Mouse (Mus musculus): ENCODE data around the gene Pax8. TPM values are rescaled to one million over a fixed set of nuclear protein-coding genes. Genes with fewer than 3 reads are reported as not detected.

Gene Pax8
- polyA plus RNA-seq, 1 experiment, result not detected

GRCm38 (mm10) chr2:24409166-24409565, 66.2 kb downstream of the Pax8 start:
- Histone ChIP-seq H3K27me3 (ENCODE audit: control insufficient read depth, insufficient read depth, insufficient read length) (peaks cover 14% of the 10 kb centered on the region), H3ac (ENCODE audit: control insufficient read depth, insufficient read length) (no peak overlapping the region), H3K79me2 (ENCODE audit: control insufficient read depth, insufficient read depth) (no peaks in the 10 kb centered on the region), H3K4me3 (no peak overlapping the region), H3K36me3 (ENCODE audit: control insufficient read depth, insufficient read depth) (no peaks in the 10 kb centered on the region), H3K4me2 (ENCODE audit: low read depth) (no peak overlapping the region)
- TF ChIP-seq CEBPB (IDR thresholded peaks at IDR 0.05; ENCODE audit: insufficient read depth, poor library complexity, severe bottlenecking), result no peak
- TF ChIP-seq MYOD1 (IDR thresholded peaks at IDR 0.05; ENCODE audit: control insufficient read depth in 1 of 3, insufficient read length in 2 of 3, low read depth in 2 of 3), result no peak
- TF ChIP-seq POLR2AphosphoS2 (IDR thresholded peaks at IDR 0.05; ENCODE audit: insufficient read length, low read depth), result no peak
- no peak for TF ChIP-seq MAX (IDR thresholded peaks at IDR 0.05; ENCODE audit: low read depth)
- no peak for TF ChIP-seq SRF (IDR thresholded peaks at IDR 0.05; ENCODE audit: control insufficient read depth, insufficient read length, low read depth)
- peak; percentile 18 for TF ChIP-seq USF1 (IDR thresholded peaks at IDR 0.05; ENCODE audit: low read depth)

DNA sequence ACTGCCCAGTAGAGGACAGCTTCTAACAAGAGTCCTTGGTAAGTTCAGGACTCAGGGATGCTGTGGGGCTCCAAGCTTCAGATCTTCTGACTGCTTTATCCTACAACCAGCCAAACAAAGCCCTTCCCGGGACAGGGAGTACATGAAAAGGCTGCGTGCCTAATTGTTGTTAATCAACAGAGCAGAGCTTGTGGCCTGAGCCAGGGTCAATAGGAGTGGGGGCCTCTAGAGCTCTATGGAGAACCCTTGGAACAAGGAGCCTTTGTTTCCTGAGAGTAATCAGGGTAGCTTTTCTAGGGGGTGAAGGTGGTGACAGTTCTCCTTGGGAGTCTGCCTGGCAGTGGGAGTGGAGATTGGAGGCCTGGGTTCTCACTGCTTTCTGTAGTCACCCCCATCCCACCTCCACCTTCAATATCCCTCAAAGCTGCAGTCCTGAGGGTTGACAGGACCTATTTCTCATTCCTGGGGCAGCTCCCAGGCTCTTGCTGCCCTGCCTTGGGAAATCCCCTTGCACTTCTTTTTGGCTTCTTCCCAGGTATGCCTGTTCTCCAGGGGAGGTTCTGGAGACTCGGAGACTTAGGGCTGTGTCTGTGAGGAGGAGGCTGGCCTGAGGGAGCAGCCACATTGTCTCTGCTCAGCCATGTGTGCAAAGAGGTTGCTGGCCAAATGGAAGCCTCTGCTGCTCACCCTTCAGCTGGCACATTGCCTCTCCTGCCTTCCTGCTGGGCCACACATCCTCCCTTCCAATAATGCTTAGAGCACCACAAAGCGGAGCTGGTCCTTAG, 67.5 kb downstream of the Pax8 start:
- Histone ChIP-seq H3K79me2 (ENCODE audit: control insufficient read depth, insufficient read depth) (no peaks in the 10 kb centered on the region), H3K4me3 (no peak overlapping the region), H3K4me2 (ENCODE audit: low read depth) (no peak overlapping the region), H3K27me3 (ENCODE audit: control insufficient read depth, insufficient read depth, insufficient read length) (peaks cover 16% of the 10 kb centered on the region), H3ac (ENCODE audit: control insufficient read depth, insufficient read length) (no peak overlapping the region), H3K36me3 (ENCODE audit: control insufficient read depth, insufficient read depth) (no peaks in the 10 kb centered on the region)
- TF ChIP-seq CEBPB (IDR thresholded peaks at IDR 0.05; ENCODE audit: insufficient read depth, poor library complexity, severe bottlenecking), result no peak
- TF ChIP-seq REST (IDR thresholded peaks at IDR 0.05; ENCODE audit: insufficient read depth, insufficient read length), result no peak
- TF ChIP-seq MYOD1 (IDR thresholded peaks at IDR 0.05; ENCODE audit: control insufficient read depth in 1 of 3, insufficient read length in 2 of 3, low read depth in 2 of 3), result no peak
- TF ChIP-seq MAX (IDR thresholded peaks at IDR 0.05; ENCODE audit: low read depth), result no peak
- TF ChIP-seq TCF3 (IDR thresholded peaks at IDR 0.05; ENCODE audit: insufficient read length, low read depth), result no peak
- no peak for TF ChIP-seq POLR2A (IDR thresholded peaks at IDR 0.05; ENCODE audit: insufficient read length, low read depth)
- TF ChIP-seq TCF12 (IDR thresholded peaks at IDR 0.05; ENCODE audit: insufficient read depth, poor library complexity, severe bottlenecking), result no peak
- TF ChIP-seq MYOG (IDR thresholded peaks at IDR 0.05; ENCODE audit: control insufficient read depth in 1 of 3, insufficient read depth in 1 of 3, insufficient read length in 2 of 3, low read depth in 2 of 3), result no peak
- TF ChIP-seq E2F4 (IDR thresholded peaks at IDR 0.05; ENCODE audit: insufficient read depth), result no peak
- TF ChIP-seq USF1 (IDR thresholded peaks at IDR 0.05; ENCODE audit: low read depth), result no peak
- no peak for TF ChIP-seq SRF (IDR thresholded peaks at IDR 0.05; ENCODE audit: control insufficient read depth, insufficient read length, low read depth)
- TF ChIP-seq POLR2AphosphoS2 (IDR thresholded peaks at IDR 0.05; ENCODE audit: insufficient read length, low read depth), result no peak

DNA sequence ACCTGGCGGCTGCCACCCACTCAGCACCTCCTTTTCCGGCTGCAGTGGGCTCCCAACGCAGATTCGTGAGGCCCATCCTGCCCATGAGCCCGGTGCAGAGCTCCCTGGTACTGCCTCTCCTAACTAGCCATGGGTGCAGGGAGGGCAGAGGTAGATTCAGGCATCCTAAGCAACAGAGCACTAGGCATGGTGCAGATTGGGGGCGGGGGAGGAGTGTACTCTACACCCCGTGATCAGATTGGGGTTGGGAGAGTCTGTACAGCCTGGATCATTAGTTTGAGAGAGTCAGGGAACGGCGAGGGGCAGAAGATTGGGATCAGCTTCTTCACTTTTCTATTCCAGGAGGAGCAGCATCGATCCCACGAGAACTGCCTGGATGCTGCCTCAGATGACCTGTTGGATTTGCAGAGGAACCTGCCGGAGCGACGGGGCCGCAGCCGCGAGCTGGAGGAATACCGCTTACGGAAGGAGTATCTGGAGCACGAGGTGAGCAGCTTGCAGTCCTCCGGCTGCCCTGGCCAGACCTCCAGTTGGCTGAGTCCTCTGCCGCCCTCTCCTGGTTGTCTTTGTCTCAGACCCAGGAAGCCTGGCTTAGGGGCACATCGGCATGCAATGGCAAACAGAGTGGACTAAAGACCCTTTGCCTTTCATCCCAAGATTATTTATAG, 69.9 kb downstream of the Pax8 start:
- Histone ChIP-seq H3K4me2 (ENCODE audit: low read depth) (peak overlapping the region; percentile 14), H3K27me3 (ENCODE audit: control insufficient read depth, insufficient read depth, insufficient read length) (peaks cover 16% of the 10 kb centered on the region), H3K4me3 (no peak overlapping the region), H3K36me3 (ENCODE audit: control insufficient read depth, insufficient read depth) (no peaks in the 10 kb centered on the region), H3ac (ENCODE audit: control insufficient read depth, insufficient read length) (no peak overlapping the region), H3K79me2 (ENCODE audit: control insufficient read depth, insufficient read depth) (no peaks in the 10 kb centered on the region)
- no peak for TF ChIP-seq E2F4 (IDR thresholded peaks at IDR 0.05; ENCODE audit: insufficient read depth)
- no peak for TF ChIP-seq MYOG (IDR thresholded peaks at IDR 0.05; ENCODE audit: control insufficient read depth in 1 of 3, insufficient read depth in 1 of 3, insufficient read length in 2 of 3, low read depth in 2 of 3)
- no peak for TF ChIP-seq REST (IDR thresholded peaks at IDR 0.05; ENCODE audit: insufficient read depth, insufficient read length)
- no peak for TF ChIP-seq POLR2AphosphoS2 (IDR thresholded peaks at IDR 0.05; ENCODE audit: insufficient read length, low read depth)
- no peak for TF ChIP-seq USF1 (IDR thresholded peaks at IDR 0.05; ENCODE audit: low read depth)
- no peak for TF ChIP-seq MYOD1 (IDR thresholded peaks at IDR 0.05; ENCODE audit: control insufficient read depth in 1 of 3, insufficient read length in 2 of 3, low read depth in 2 of 3)
- no peak for TF ChIP-seq TCF12 (IDR thresholded peaks at IDR 0.05; ENCODE audit: insufficient read depth, poor library complexity, severe bottlenecking)
- no peak for TF ChIP-seq MAX (IDR thresholded peaks at IDR 0.05; ENCODE audit: low read depth)
- TF ChIP-seq CEBPB (IDR thresholded peaks at IDR 0.05; ENCODE audit: insufficient read depth, poor library complexity, severe bottlenecking), result no peak
- TF ChIP-seq TCF3 (IDR thresholded peaks at IDR 0.05; ENCODE audit: insufficient read length, low read depth), result no peak
- TF ChIP-seq SRF (IDR thresholded peaks at IDR 0.05; ENCODE audit: control insufficient read depth, insufficient read length, low read depth), result no peak

DNA sequence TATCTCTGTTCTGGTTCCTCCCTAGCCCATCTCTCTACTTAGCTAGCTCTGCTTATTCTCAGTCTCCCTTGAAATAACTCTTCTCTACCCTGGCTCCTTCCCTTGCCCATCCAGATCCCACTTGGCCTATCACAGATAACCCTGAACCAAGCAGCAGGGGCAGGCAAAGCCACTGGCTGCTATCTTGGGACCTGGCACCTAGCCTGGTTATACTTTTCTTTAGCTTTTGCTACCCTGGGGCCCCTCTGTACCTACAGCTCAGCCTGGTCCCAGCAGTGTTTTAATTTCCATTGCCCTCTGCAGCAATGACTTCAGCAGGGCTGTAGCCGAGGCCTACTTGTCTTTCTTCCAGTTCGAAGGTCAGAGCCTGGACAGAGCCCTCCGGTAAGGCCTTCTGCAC, 74.7 kb downstream of the Pax8 start:
- Histone ChIP-seq H3K4me3 (no peak overlapping the region), H3K36me3 (ENCODE audit: control insufficient read depth, insufficient read depth) (no peaks in the 10 kb centered on the region), H3K4me2 (ENCODE audit: low read depth) (no peak overlapping the region), H3ac (ENCODE audit: control insufficient read depth, insufficient read length) (no peak overlapping the region), H3K27me3 (ENCODE audit: control insufficient read depth, insufficient read depth, insufficient read length) (peaks cover 16% of the 10 kb centered on the region), H3K79me2 (ENCODE audit: control insufficient read depth, insufficient read depth) (no peaks in the 10 kb centered on the region)
- TF ChIP-seq MAX (IDR thresholded peaks at IDR 0.05; ENCODE audit: low read depth) (no peak), TCF3 (IDR thresholded peaks at IDR 0.05; ENCODE audit: insufficient read length, low read depth) (no peak), E2F4 (IDR thresholded peaks at IDR 0.05; ENCODE audit: insufficient read depth) (no peak), SRF (IDR thresholded peaks at IDR 0.05; ENCODE audit: control insufficient read depth, insufficient read length, low read depth) (no peak), CEBPB (IDR thresholded peaks at IDR 0.05; ENCODE audit: insufficient read depth, poor library complexity, severe bottlenecking) (no peak), TCF12 (IDR thresholded peaks at IDR 0.05; ENCODE audit: insufficient read depth, poor library complexity, severe bottlenecking) (no peak), MYOD1 (IDR thresholded peaks at IDR 0.05; ENCODE audit: control insufficient read depth in 1 of 3, insufficient read length in 2 of 3, low read depth in 2 of 3) (no peak), POLR2AphosphoS2 (IDR thresholded peaks at IDR 0.05; ENCODE audit: insufficient read length, low read depth) (no peak)
